Mouse (Mus musculus) hindbrain, postnatal 0 days (tissue): ENCODE measurements around the gene Sorbs1. TPM values are rescaled to one million over a fixed set of nuclear protein-coding genes. Genes with fewer than 3 reads are reported as not detected.

ENCODE experiments used
- ATAC-seq: fragments of 200-750 bp; cut with Nextera tagmentation; 2 replicates; pipeline ENCODE4 v1.8.0; 2017; ENCODE audit warnings: mild to moderate bottlenecking, moderate TSS enrichment, moderate library complexity
- DNase-seq: peaks from one replicate; pipeline ENCODE4 v3.0.0-alpha.2; 2015; ENCODE audit warnings: low spot score
- H3K27ac ChIP-seq: fragments of 300-500 bp; sonication (generic); 2 replicates; pipeline ENCODE4 v1.5.1; 2014; ENCODE audit warnings: mild to moderate bottlenecking
- H3K27me3 ChIP-seq: fragments of 300-500 bp; sonication (generic); 2 replicates; pipeline ENCODE4 v1.6.1; 2014; ENCODE audit warnings: low read length, mixed read lengths; ENCODE audit not compliant: insufficient read depth
- H3K36me3 ChIP-seq: fragments of 300-500 bp; sonication (generic); 2 replicates; pipeline ENCODE4 v1.6.1; 2014; ENCODE audit warnings: low read length, mixed read lengths; ENCODE audit not compliant: insufficient read depth
- H3K4me1 ChIP-seq: fragments of 300-500 bp; sonication (generic); 2 replicates; pipeline ENCODE4 v1.6.1; 2014; ENCODE audit warnings: antibody characterized with exemption, low read length, mixed read lengths; ENCODE audit not compliant: insufficient read depth
- H3K4me2 ChIP-seq: fragments of 300-500 bp; sonication (generic); 2 replicates; pipeline ENCODE4 v1.6.1; 2014; ENCODE audit warnings: low read depth, mild to moderate bottlenecking, low read length, moderate library complexity, mixed read lengths
- H3K4me3 ChIP-seq: fragments of 300-500 bp; sonication (generic); 2 replicates; pipeline ENCODE4 v1.5.1; 2014; ENCODE audit warnings: low read length
- H3K9ac ChIP-seq: fragments of 300-500 bp; sonication (generic); replicated peaks from 2 replicates; pipeline ENCODE4 v1.6.1; 2014; ENCODE audit warnings: mild to moderate bottlenecking, low read length, moderate library complexity, mixed read lengths
- H3K9me3 ChIP-seq: fragments of 300-500 bp; sonication (generic); 2 replicates; pipeline ENCODE4 v1.6.1; 2016; ENCODE audit warnings: low read length, mixed read lengths
- CTCF ChIP-seq: IDR thresholded peaks from 2 replicates; pipeline ENCODE4 v1.5.1; 2016; ENCODE audit warnings: antibody characterized with exemption, control low read depth, low read depth
- WGBS: fragments of 180-500 bp; shearing (Covaris S2); extraction: QIAGEN DNeasy Blood & Tissue Kit; methylation state at CpG from one replicate; pipeline ENCODE4 v1.1.7; 2014; 5-methylcytosine and 5-hydroxymethylcytosine counted together
- polyA plus RNA-seq: library from polyadenylated mRNA; unstranded; fragments of >200 nt; fragmentation: Nextera tagmentation; extraction: Ambion mirVana; gene quantifications from 2 replicates; pipeline ENCODE4 v1.2.1, GENCODE M21; 2015
- total RNA-seq: library from RNA; depleted of rRNA; stranded (reverse); fragments of >200 nt; gene quantifications from 2 replicates; pipeline ENCODE4 v1.2.3, GENCODE M21; 2014

The Sorbs1 gene
- total and polyA plus RNA-seq, 2 experiments from 2014 or later, result 52.4 to 70.4 TPM

DNA sequence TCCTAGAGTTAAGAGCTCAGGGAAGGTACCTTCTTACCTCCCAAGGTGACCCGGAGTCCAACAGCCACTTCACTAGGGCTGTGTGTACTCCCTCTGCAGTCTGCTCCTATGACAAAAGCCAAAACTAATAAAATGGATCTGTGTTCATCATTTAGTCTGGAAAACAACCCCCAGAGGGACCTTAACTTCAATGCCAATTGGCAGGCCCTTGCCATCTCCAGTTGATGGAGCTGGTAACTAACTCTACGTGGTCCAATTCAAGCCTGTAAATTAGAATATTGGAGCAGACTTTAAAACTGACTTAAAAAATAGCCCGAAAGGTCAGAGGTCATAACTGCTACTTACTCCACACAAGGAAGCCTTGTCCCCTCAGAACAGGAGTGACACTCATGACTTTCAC lies 45.3 kb downstream of the Sorbs1 start:
- ATAC-seq (no peak), DNase-seq (peak; percentile 40)
- no peak overlapping the region for H3K4me3 ChIP-seq
- no peaks in the 10 kb centered on the region for H3K36me3 ChIP-seq
- H3K9ac ChIP-seq, result no peak overlapping the region
- H3K27me3 ChIP-seq, result no peaks in the 10 kb centered on the region
- TF ChIP-seq CTCF, result no peak
- H3K27ac ChIP-seq, result no peak overlapping the region
- no peak overlapping the region for H3K4me2 ChIP-seq
- WGBS, result 82% methylated on average over 3 of the region's 3 CpGs
- H3K9me3 ChIP-seq, result no peaks in the 10 kb centered on the region
- peaks cover 29% of the 10 kb centered on the region; the same call in 1 of the 2 replicates for H3K4me1 ChIP-seq

DNA sequence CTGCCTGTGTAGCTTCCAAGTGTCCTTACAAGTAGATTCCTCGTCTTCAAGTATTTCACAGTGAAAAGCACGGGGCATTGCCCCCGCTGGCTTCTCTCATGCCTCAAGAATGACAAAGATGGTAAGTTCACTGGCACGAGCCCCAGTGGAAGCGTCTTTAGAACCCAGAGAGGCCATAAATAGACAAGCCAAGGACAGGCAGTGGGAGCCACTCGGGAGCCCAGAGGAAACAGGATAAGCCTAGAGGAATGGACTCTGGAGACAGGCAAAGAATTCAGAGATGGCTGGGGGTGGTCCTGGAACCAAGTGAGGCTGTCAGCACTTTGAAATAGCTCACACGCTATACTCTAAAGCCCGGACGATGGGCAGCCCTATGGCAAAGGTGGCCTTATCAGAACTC lies 45.8 kb downstream of the Sorbs1 start:
- H3K4me2 ChIP-seq, result no peak overlapping the region
- H3K4me1 ChIP-seq, result peaks cover 27% of the 10 kb centered on the region; the same call in 1 of the 2 replicates
- H3K4me3 ChIP-seq, result no peak overlapping the region
- H3K27me3 ChIP-seq, result no peaks in the 10 kb centered on the region
- 72% methylated on average over 9 of the region's 9 CpGs for WGBS
- H3K9ac ChIP-seq, result no peak overlapping the region
- no peak for TF ChIP-seq CTCF
- peak overlapping the region; percentile 58; the same call in 1 of the 2 replicates for H3K27ac ChIP-seq
- no peaks in the 10 kb centered on the region for H3K9me3 ChIP-seq
- H3K36me3 ChIP-seq, result no peaks in the 10 kb centered on the region
- no peak for DNase-seq
- ATAC-seq, result no peak

DNA sequence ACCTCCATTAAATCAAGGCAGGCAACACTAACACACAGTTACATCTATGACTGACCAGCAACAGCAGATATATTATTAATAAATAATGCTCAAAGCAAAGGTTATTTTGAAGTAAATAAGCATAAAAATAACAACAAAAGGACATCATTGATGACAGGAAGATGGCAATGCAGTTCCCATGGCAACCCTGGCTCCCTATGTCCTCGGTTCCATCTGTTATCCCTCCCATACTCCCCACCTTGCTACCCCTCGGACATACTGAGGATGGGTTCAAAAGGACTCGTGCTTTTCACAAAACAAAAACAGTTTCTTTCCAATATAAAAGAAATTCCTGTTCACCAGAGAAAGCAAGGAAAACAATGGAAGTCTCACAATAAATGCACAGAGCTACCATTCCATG lies 48.2 kb downstream of the Sorbs1 start:
- ATAC-seq, result no peak
- no peaks in the 10 kb centered on the region for H3K9me3 ChIP-seq
- no peak for TF ChIP-seq CTCF
- DNase-seq, result peak; percentile 46
- H3K36me3 ChIP-seq, result no peaks in the 10 kb centered on the region
- 0 out of 2 replicates have a peak overlapping the region, but pooled peaks have one; percentile 8 for H3K27ac ChIP-seq
- H3K4me3 ChIP-seq, result no peak overlapping the region
- no peak overlapping the region for H3K4me2 ChIP-seq
- WGBS, result 15% methylated on average over 3 of the region's 3 CpGs
- H3K27me3 ChIP-seq, result no peaks in the 10 kb centered on the region
- H3K9ac ChIP-seq, result no peak overlapping the region
- H3K4me1 ChIP-seq, result peaks cover 18% of the 10 kb centered on the region

DNA sequence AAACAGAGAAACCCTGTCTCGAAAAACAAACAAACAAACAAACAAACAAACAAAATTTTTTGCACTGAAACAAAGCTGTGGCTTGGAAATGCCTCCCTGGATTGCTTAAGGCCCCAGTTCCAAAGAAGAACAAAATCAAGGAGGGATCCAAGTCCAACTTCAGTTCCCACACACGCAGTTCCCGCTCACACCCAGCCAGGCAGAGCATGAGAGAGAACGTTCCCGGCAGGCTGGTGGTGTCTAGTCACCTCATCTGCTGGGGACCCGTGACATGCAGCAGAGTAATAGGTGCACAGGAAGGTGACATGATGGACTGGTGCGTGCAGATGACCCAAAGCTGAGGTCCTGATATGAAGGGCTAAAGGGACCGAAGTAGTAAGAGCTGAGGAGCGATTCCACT lies 49.2 kb downstream of the Sorbs1 start:
- no peak for TF ChIP-seq CTCF
- Histone ChIP-seq H3K9me3 (no peaks in the 10 kb centered on the region), H3K36me3 (no peaks in the 10 kb centered on the region), H3K27ac (no peak overlapping the region), H3K4me1 (peaks cover 16% of the 10 kb centered on the region), H3K4me3 (no peak overlapping the region), H3K27me3 (no peaks in the 10 kb centered on the region), H3K9ac (no peak overlapping the region), H3K4me2 (no peak overlapping the region)
- no peak for ATAC-seq
- DNase-seq, result no peak
- 89% methylated on average over 9 of the region's 9 CpGs for WGBS

DNA sequence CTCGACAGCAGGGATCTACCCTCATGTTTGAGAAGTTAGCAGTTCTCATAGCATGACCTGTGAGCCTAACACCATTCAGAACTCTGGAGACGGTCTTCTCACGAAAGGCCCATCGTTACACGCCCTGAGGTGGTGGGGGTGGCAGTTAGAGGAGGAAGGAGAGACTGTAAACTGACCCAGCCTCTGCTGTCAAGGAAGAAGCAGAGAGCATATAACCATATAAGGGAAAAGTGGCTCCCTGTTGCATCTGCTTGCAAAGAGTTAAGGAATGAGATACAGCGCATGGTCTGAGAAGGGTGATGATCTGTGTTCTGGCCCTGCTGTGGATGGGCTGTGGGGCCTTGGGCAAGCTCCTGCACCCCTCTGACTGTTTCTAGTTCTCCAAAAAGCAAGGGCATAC lies 50.7 kb downstream of the Sorbs1 start:
- H3K4me3 ChIP-seq, result no peak overlapping the region
- DNase-seq (no peak), ATAC-seq (no peak)
- H3K27ac ChIP-seq, result no peak overlapping the region
- H3K36me3 ChIP-seq, result no peaks in the 10 kb centered on the region
- no peak overlapping the region for H3K9ac ChIP-seq
- H3K9me3 ChIP-seq, result no peaks in the 10 kb centered on the region
- no peak overlapping the region for H3K4me2 ChIP-seq
- TF ChIP-seq CTCF, result no peak
- H3K4me1 ChIP-seq, result peaks cover 16% of the 10 kb centered on the region
- no peaks in the 10 kb centered on the region for H3K27me3 ChIP-seq
- 73% methylated on average over 6 of the region's 6 CpGs for WGBS

DNA sequence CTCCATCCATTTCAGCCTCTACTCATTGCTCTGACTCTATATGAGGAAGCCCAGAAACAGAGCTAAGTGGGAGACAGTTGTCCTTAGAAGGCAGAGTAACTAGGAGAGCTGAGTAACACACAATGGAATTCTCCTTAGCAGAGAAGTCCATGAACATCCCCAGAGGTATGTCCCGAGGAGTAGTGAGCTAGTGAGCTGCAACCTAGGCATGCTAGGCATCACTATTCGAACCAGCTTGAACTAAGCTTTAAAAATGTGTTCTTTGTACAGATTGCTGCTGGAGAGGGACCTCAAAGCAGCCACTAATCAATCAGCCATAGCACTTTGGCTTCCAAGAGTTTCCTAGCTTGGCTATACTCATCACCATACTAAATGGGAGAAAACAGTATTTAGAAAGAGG lies 51.1 kb downstream of the Sorbs1 start:
- no peak overlapping the region for H3K27ac ChIP-seq
- no peak overlapping the region for H3K9ac ChIP-seq
- DNase-seq (no peak), ATAC-seq (no peak)
- H3K4me1 ChIP-seq, result peaks cover 14% of the 10 kb centered on the region
- H3K4me2 ChIP-seq, result no peak overlapping the region
- WGBS, result 70% methylated on average over 2 of the region's 2 CpGs
- no peaks in the 10 kb centered on the region for H3K36me3 ChIP-seq
- no peak for TF ChIP-seq CTCF
- H3K27me3 ChIP-seq, result no peaks in the 10 kb centered on the region
- no peak overlapping the region for H3K4me3 ChIP-seq
- H3K9me3 ChIP-seq, result no peaks in the 10 kb centered on the region

DNA sequence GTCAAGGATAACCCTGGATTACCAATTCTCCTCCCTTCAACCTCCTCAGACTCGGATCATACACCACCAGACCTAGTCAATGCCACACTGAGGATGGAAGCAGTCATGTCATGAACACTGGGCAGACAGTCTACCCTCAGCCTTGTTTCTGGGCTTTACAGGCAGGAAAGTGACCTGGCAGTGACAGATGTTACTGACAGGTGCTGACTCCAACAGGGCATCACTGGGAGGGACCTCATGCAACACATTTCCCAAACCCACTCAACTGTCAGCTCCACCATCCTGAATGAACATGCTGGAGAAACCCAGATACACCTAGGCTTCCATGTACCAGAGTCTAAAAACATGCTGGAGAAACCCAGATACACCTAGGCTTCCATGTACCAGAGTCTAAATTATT lies 51.9 kb downstream of the Sorbs1 start:
- Histone ChIP-seq H3K9me3 (no peaks in the 10 kb centered on the region), H3K4me1 (peaks cover 14% of the 10 kb centered on the region), H3K4me2 (no peak overlapping the region), H3K27me3 (no peaks in the 10 kb centered on the region), H3K4me3 (no peak overlapping the region), H3K9ac (no peak overlapping the region), H3K36me3 (no peaks in the 10 kb centered on the region), H3K27ac (no peak overlapping the region)
- 65% methylated on average over 1 of the region's 1 CpGs for WGBS
- no peak for TF ChIP-seq CTCF
- no peak for ATAC-seq
- no peak for DNase-seq
